Mouse (Mus musculus): ENCODE results near the gene ccdc198. TPM values are rescaled to one million over a fixed set of nuclear protein-coding genes. Genes with fewer than 3 reads are reported as not detected.
A peak's percentile ranks its signal among the peaks of the same experiment; 100 is the strongest.
"Not testable (repeated sequence)": the region's sequence is repeated elsewhere in the genome, so short reads cannot be mapped to it uniquely, and the experiment has no call there.

Gene ccdc198
- 0.20 TPM in 1 of 2 replicates, not detected in the other for polyA plus RNA-seq (2016; fragmentation: Nextera tagmentation; extraction: Ambion mirVana)

DNA sequence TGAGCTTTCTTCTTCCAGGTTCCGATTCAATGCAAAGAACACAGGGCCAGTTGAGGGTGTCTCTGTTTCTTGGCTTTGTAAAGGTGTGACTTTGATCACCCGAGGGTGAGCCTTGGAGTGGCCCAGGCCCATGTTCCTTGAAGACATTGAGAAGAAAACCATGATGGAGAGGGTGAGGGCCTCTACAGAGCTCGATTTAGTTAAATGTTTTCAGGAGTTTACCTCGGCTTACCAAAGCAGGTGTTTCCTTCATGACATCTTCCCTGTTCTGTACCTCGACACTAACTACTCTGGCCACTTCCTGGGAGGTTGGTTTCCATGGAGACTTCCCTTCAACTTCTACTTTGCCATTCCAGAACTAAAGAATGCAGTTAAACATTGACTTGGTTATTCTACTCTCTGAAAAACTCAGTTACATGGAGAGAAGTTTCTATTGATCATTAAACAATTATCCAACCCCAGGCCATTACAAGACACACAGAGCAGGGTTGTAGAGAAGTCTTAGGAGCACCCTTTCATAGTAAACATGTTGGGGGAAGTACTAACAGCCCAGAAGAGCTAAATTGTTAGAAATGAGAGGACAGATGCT, at the start of gene ccdc198:
Gene ccdc198, minus strand, starts transcription at position 349 of the 589 bp plus-strand sequence.
- 79% methylated on average over 5 of the region's 5 CpGs for whole genome bisulfite sequencing
- Histone ChIP-seq H3K4me3 (replicated peaks) (no peak within 1 kb of the TSS), H3K36me3 (replicated peaks) (no peaks in the 10 kb centered on the region), H3K9ac (no peak within 1 kb of the TSS), H3K4me2 (no peak within 1 kb of the TSS), H3K27me3 (no peaks in the 10 kb centered on the region), H3K9me3 (no peaks in the 10 kb centered on the region), H3K4me1 (no peaks in the 10 kb centered on the region; the same call in 1 of the 2 replicates), H3K27ac (no peak within 1 kb of the TSS)
- no peak for ATAC-seq (ENCODE audit: low FRiP score)

DNA sequence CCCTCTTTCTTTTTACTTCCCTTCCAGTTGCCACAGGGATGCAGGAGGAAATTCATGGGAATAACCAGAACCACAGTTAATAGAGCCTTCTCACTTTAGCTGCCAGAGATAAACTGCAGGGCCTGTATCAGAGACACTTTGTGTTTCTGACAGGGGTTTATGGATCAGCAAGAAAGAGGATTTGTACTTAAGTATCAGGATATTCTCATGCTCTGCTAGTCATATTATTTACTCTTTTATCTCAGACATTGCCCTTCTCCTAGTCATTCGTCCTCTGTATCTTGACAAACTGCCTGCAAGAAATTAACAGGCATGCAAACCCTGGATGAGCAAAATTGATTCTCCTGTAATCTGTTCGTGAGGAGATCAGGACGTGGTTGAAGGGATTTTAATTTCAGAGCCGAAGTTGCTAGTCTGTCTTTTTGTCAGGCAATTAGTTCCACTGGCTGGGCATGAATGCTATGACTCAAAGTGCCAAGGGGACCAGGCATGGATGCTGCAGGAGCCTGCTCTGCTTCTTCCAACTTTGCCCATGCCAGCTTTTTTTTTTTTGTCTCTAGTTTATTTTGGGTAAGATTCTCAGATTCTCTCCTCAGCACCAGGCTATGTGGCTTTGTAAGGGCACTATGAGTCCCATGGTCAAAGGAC, 48.7 kb upstream of the ccdc198 start:
- Histone ChIP-seq H3K9me3 (no peaks in the 10 kb centered on the region), H3K4me2 (peak overlapping the region; percentile 6), H3K36me3 (replicated peaks) (no peaks in the 10 kb centered on the region), H3K4me1 (peaks cover 17% of the 10 kb centered on the region), H3K4me3 (replicated peaks) (no peak overlapping the region), H3K9ac (no peak overlapping the region), H3K27ac (peak overlapping the region; percentile 72), H3K27me3 (no peaks in the 10 kb centered on the region)
- 3% methylated on average over 4 of the region's 4 CpGs for WGBS
- peak; percentile 82; the same call in 1 of the 2 replicates for ATAC-seq (ENCODE audit: low FRiP score)

DNA sequence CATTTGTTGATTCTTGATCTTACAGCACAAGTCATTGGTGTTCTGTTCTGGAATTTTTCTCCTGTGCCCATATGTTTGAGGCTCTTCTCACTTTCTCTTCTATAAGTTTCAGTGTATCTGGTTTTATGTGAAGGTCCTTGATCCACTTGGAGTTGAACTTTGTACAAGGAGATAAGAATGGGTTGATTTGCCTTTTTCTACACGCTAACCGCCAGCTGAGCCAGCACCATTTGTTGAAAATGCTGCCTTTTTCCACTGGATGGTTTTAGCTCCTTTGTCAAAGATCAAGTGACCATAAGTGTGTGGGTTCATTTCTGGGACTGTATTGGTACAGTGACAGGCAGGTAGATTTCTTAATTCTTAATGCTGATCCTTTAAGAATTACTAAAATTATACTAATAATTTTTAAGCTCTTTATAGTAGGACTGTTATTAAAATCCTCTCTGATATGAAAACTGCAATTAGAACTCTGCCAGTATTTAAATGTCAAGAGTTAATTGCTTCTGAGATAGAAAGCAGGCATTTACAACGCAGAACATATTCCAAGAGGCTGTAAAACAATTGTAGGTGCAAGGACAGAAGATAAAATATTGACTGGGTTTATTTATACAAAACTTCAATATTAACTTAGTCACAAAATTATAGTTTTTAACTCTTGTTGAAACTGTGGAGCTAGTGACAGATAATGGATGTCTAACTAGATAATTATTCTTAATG, 44.9 kb upstream of the ccdc198 start:
- 88% methylated on average over 3 of the region's 3 CpGs for WGBS
- ATAC-seq (ENCODE audit: low FRiP score): no peak
- Histone ChIP-seq H3K36me3 (replicated peaks) (no peaks in the 10 kb centered on the region), H3K4me3 (replicated peaks) (no peak overlapping the region), H3K9me3 (no peaks in the 10 kb centered on the region), H3K4me1 (peaks cover 17% of the 10 kb centered on the region), H3K27ac (no peak overlapping the region), H3K27me3 (no peaks in the 10 kb centered on the region), H3K9ac (no peak overlapping the region), H3K4me2 (no peak overlapping the region)

DNA sequence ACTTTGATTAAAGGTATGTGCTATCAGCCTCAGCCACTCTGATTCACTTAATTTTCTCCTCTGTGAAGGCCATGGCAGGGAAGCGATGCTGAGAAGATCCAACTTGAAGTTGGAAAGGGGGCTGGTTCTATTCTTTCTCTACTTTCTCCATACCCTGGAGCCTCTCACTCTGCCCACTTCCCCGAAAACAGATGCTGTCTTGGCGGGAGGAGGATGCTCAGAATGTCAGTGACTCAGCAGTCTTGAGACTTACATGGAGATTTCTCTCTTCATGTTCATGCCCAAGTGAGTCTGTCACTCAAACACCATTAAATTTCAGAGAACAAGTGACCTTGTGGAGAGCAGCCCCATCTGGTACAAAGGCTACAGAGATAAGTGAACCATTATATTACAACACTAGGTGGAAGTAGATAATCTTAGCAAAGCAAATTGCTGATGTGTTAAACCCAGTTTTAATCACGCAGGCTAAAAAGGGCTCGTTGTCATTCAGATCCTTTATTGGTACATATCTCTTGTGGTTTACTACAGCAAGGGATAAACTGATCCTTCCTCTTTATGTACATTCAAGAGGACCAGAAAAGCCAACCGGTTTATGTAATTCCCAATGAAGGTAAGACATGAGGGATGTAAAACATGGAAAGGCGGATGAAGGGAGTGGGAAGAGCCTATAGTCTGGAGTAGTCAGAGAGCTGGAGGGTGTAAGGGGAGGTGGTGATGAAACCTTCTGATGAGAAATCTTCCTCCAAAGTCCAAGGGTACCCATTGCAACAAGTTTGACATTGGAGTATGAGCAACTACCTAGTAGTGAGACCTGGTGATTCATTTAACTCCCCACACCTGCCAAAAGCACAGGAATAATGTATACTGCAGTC, 38.7 kb upstream of the ccdc198 start:
- Histone ChIP-seq H3K4me2 (no peak overlapping the region), H3K27ac (no peak overlapping the region), H3K36me3 (replicated peaks) (no peaks in the 10 kb centered on the region), H3K9me3 (no peaks in the 10 kb centered on the region), H3K9ac (no peak overlapping the region), H3K27me3 (no peaks in the 10 kb centered on the region), H3K4me3 (replicated peaks) (no peak overlapping the region), H3K4me1 (no peaks in the 10 kb centered on the region)
- ATAC-seq (ENCODE audit: low FRiP score): no peak
- WGBS: 82% methylated on average over 7 of the region's 7 CpGs

DNA sequence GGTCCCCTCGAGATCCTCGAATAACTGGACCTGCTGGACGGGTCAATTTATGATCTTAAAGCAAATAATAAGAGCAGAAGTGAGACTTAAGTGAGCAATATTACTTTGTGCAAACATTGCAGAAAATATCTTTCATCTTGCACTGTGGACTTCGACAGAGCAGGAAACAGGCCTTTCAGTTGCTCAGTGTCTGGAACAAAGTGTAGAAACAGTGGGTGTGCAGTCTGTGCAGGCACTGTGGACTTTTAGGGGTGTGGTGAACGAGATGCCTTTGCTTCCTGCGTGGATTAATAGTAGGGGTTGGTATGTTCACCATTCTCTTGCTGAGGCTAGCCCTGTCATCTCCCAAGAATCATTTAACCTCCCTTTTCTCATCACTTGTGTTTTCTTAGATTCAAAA, 33.6 kb upstream of the ccdc198 start:
- Histone ChIP-seq H3K4me1 (no peaks in the 10 kb centered on the region), H3K4me2 (no peak overlapping the region), H3K9me3 (no peaks in the 10 kb centered on the region), H3K27me3 (no peaks in the 10 kb centered on the region), H3K9ac (no peak overlapping the region), H3K4me3 (replicated peaks) (no peak overlapping the region), H3K27ac (no peak overlapping the region), H3K36me3 (replicated peaks) (no peaks in the 10 kb centered on the region)
- WGBS: 81% methylated on average over 6 of the region's 6 CpGs
- ATAC-seq (ENCODE audit: low FRiP score): no peak

DNA sequence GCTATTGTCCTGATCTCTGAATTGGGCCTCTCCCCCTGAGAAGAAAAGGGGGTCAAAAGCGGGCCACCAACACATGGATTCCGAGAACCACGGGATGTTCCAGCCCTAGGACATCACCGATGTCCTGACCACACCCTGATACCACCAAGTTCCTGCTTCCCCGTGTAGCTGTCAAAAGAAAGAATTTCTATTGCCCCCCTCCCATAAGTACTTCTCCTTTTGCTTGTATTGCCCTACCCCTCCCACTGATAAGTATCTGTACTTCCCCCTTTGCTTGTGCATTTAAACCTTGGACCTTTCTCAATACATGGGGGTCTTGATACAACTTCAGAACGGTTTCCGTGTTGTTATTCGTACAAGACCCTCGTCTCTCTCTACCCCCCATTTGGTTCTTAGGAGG, 33.2 kb upstream of the ccdc198 start:
- not testable (repeated sequence) for H3K27ac ChIP-seq; ATAC-seq (ENCODE audit: low FRiP score); H3K27me3 ChIP-seq; H3K9me3 ChIP-seq; H3K9ac ChIP-seq; H3K4me2 ChIP-seq; H3K4me3 ChIP-seq (replicated peaks); H3K4me1 ChIP-seq; H3K36me3 ChIP-seq (replicated peaks)
- 94% methylated on average over 9 of the region's 9 CpGs for WGBS

DNA sequence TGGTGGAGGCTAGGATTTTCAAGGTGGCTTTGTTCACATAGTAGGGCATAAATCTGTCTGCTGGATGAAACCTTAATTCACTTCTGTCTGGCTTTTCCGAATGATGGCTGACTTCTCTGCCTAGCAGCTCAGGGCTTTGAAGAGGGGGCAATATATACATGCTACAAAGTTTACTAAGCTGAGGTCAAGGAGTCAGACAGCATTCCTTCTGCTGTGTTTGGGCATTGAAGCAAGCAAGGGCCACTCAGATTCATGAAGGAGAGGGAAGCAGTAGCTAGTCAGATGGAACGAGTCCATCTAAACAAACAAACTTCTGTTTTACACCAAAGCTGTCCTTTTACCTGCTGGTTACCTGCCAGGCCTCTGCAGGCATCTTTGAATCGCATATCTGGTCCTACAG, 32.4 kb upstream of the ccdc198 start:
- Histone ChIP-seq H3K4me1 (no peaks in the 10 kb centered on the region), H3K9me3 (no peaks in the 10 kb centered on the region), H3K27ac (no peak overlapping the region), H3K4me2 (no peak overlapping the region), H3K36me3 (replicated peaks) (no peaks in the 10 kb centered on the region), H3K4me3 (replicated peaks) (no peak overlapping the region), H3K27me3 (no peaks in the 10 kb centered on the region), H3K9ac (no peak overlapping the region)
- 87% methylated on average over 3 of the region's 3 CpGs for WGBS
- ATAC-seq (ENCODE audit: low FRiP score): no peak

DNA sequence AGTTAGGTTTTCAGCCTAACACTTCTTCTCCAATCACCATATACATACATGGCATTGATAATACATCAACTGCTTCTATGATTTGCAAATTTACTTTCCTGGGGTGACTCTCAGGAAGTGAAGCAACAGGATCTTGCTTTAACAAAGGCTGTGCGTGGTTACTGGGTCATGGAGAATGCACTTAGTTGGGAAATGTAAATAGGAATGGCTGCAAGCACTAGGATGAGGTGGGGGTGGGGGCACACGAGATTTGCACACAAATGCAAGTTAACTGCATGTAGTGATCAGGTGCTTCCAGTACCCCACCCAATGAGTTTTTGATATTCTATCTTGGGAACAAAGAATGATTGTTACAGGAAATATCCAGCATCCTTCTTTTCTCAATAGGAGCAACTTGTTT, 30.1 kb upstream of the ccdc198 start:
- H3K4me1 ChIP-seq: no peaks in the 10 kb centered on the region
- H3K4me3 ChIP-seq (replicated peaks): no peak overlapping the region
- H3K27me3 ChIP-seq: no peaks in the 10 kb centered on the region
- no peak overlapping the region for H3K27ac ChIP-seq
- H3K9me3 ChIP-seq: no peaks in the 10 kb centered on the region
- ATAC-seq (ENCODE audit: low FRiP score): no peak
- 38% methylated on average over 2 of the region's 2 CpGs for WGBS
- H3K9ac ChIP-seq: no peak overlapping the region
- H3K4me2 ChIP-seq: no peak overlapping the region
- H3K36me3 ChIP-seq (replicated peaks): no peaks in the 10 kb centered on the region

DNA sequence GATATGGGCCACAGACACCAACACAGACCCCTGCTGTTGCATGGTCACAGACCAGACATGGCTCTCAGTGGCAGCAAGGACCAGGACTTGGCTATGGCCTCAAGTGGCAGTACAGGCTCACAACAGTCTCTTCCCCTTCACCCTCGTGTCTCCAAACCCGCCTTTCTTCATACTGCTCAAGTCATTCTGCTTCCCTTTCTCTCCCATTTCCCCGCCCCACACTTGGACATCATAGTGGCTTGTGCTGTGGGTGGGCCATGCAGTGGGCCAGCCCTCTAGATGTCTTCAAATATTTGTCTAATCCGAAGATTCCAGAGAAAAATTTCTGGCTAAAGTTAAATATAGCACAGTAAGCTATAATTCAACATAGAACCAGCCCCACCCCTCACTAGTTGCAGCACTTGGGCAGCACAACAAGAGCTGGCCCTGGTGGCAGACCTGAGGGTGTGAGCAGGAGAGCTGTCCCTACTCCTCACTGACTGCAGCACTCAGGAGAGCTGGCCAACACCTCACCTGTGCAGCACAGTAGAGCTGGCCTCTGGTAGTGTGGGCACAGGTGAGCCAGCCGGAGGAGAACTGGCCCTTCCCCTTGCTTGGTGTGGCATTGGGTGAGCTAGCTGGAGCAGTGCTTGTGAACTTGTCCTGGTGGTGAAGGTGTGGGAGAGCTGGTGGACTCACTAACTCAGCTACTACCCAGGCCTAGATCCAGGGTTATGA, 20.2 kb upstream of the ccdc198 start:
- Histone ChIP-seq H3K4me3 (replicated peaks) (no peak overlapping the region), H3K4me2 (no peak overlapping the region), H3K9ac (no peak overlapping the region), H3K4me1 (no peaks in the 10 kb centered on the region), H3K36me3 (replicated peaks) (no peaks in the 10 kb centered on the region), H3K27ac (no peak overlapping the region), H3K27me3 (no peaks in the 10 kb centered on the region), H3K9me3 (no peaks in the 10 kb centered on the region)
- WGBS: 86% methylated on average over 5 of the region's 5 CpGs
- no peak for ATAC-seq (ENCODE audit: low FRiP score)

DNA sequence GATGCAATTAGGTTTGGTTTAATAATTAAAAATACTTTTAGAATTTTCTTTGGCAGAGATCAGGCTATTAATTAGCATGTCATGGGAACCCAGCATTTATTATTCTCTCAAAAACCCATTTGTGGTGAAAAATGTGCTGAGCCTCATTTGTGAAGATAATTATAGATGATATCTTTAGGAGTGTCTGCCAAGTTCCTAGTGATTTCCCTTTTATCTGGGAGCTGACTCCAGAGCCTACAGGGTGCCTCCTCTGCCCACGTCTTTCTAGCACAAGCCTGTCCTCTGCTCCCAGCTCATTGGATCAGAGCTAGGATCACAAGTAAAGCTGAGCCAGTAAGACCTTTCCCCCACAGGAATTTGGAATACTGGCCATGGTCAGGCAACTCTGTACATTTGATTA, 3.8 kb downstream of the ccdc198 start:
- ATAC-seq (ENCODE audit: low FRiP score): no peak
- WGBS: 10% methylated on average over 1 of the region's 1 CpGs
- Histone ChIP-seq H3K4me1 (peaks cover 2% of the 10 kb centered on the region), H3K4me3 (replicated peaks) (no peak overlapping the region), H3K4me2 (no peak overlapping the region), H3K27ac (no peak overlapping the region), H3K9me3 (no peaks in the 10 kb centered on the region), H3K27me3 (no peaks in the 10 kb centered on the region), H3K9ac (no peak overlapping the region), H3K36me3 (replicated peaks) (no peaks in the 10 kb centered on the region)

DNA sequence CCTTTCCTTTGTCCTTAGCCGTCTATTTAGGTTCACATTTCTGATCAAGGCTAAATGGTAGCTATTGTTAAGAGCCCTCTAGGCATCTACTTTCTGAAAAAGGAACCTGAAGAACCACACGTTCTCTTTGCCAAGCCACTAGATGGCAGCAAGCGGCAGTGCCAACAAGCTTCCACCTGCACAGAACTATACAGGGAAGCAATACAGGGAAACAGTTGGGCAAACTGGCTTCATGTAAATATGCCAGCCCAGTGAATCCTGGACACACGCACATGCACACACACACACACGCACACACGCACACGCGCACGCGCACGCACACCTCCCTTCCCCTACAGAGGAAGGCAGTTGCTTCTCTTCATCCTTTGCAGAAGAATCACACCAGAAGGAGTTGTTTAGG, 7.1 kb downstream of the ccdc198 start:
- Histone ChIP-seq H3K27me3 (no peaks in the 10 kb centered on the region), H3K4me3 (replicated peaks) (no peak overlapping the region), H3K4me1 (peaks cover 2% of the 10 kb centered on the region), H3K9ac (no peak overlapping the region), H3K36me3 (replicated peaks) (no peaks in the 10 kb centered on the region), H3K4me2 (no peak overlapping the region), H3K27ac (no peak overlapping the region), H3K9me3 (no peaks in the 10 kb centered on the region)
- peak; percentile 84; the same call in 1 of the 2 replicates for ATAC-seq (ENCODE audit: low FRiP score)
- 31% methylated on average over 11 of the region's 11 CpGs for WGBS
